8 mouse cellular contexts compared by ENCODE assay signal in the genomic region with DNA sequence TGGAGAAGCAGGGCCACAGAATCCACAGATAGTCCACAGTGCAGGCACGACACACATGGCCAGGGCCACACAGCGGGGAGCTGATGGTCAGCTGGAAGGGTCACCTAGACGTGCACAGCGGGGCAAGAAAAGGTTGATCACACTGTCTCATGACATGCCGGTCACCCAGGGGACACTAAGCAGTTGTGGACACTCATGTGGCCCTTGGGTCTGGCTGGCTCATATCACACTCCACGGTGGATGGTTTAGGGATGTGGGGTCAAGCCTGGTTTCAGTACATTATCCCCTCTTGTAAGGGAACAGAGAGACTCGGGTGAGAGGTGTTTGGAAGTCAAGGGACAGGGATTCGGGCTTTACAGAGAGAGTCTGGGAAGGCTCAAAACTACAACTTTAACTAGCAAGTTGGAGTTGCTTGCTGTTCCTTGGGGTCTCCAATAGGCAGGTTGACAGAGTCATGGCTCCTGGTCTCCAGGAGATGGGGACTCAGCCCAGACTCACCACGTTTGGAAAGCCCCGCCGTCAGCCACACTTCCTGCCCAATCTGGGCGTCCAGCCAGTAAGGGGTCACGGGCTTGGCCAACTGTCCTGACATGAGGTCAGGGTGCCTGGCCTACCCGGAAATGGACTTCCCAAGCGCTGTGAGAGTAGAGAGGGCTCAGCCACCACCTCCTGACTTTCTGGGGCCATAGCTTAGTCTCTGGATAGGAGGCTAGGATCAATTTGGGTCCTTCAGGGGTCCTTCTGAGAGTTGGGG. TPM values are rescaled to one million over a fixed set of nuclear protein-coding genes. Genes with fewer than 3 reads are reported as not detected.
DNase-seq lines count a peak whose midpoint lies in the region; ATAC-seq and TF ChIP-seq lines count a peak whose summit lies in the region.

No protein-coding gene starts in this region.

- H3K4me2 ChIP-seq in liver, embryonic 14.5 days (ENCODE audit: low read depth), result no peak overlapping the region
- no peak overlapping the region for H3K4me2 ChIP-seq in stomach, postnatal 0 days (replicated peaks; ENCODE audit: low read depth)

- no peaks in the 10 kb centered on the region for H3K9me3 ChIP-seq in liver, embryonic 14.5 days (ENCODE audit: control insufficient read depth, low read length)
- H3K9me3 ChIP-seq in stomach, postnatal 0 days (ENCODE audit: control insufficient read depth, low read length), result no peaks in the 10 kb centered on the region

- no peaks in the 10 kb centered on the region for H3K79me2 ChIP-seq in heart, adult 2 months (replicated peaks; ENCODE audit: control insufficient read depth, insufficient read depth, low read length)

- TF ChIP-seq POLR2A in heart, adult 2 months (IDR thresholded peaks at IDR 0.05; ENCODE audit: insufficient read depth, low read depth, low read length), result no peak

- ATAC-seq in liver, embryonic 14.5 days (ENCODE audit: insufficient read depth), result peak; percentile 53; the same call in 1 of the 2 replicates
- no peak for ATAC-seq in stomach, postnatal 0 days (ENCODE audit: low FRiP score, low TSS enrichment)

- H3K36me3 ChIP-seq in heart, adult 2 months (ENCODE audit: control insufficient read depth, insufficient read depth, low read length), result no peaks in the 10 kb centered on the region
- no peaks in the 10 kb centered on the region for H3K36me3 ChIP-seq in liver, embryonic 14.5 days (replicated peaks; ENCODE audit: control insufficient read depth, insufficient read depth, low read depth)
- no peaks in the 10 kb centered on the region; the same call in 1 of the 2 replicates for H3K36me3 ChIP-seq in stomach, postnatal 0 days (ENCODE audit: control insufficient read depth, insufficient read depth, low read length)

- WGBS in heart, adult 2 months, result 47% methylated on average over 15 of the region's 15 CpGs
- WGBS in liver, embryonic 14.5 days (ENCODE audit: insufficient replicate concordance), result 51% methylated on average over 15 of the region's 15 CpGs
- 74% methylated on average over 15 of the region's 15 CpGs for WGBS in stomach, postnatal 0 days

- peaks cover 11% of the 10 kb centered on the region for H3K4me1 ChIP-seq in heart, adult 2 months (ENCODE audit: control insufficient read depth, insufficient read depth, low read length)
- peaks cover 0 to 9% of the 10 kb centered on the region in 2 experiments; a peak in 1 of 4 replicates for H3K4me1 ChIP-seq in liver, embryonic 14.5 days (replicated peaks; ENCODE audit: control insufficient read depth in 2 of 2, insufficient read depth in 2 of 2, low read length in 1 of 2)
- H3K4me1 ChIP-seq in stomach, postnatal 0 days (replicated peaks; ENCODE audit: control insufficient read depth, insufficient read depth), result no peaks in the 10 kb centered on the region

- intact Hi-C loops in heart, adult 2 months (cut with DNase I), result loop anchor here (5.0 kb wide), 1 partner anchor 160 kb away; no protein-coding TSS in a partner anchor
- intact Hi-C loops in left cerebral cortex, adult 2 months (cut with DNase I), result no loop called here

- TF ChIP-seq CTCF in heart, adult 2 months (IDR thresholded peaks at IDR 0.05), result 0 out of 2 replicates have a peak, but pooled peaks have one; percentile 21
- no peak for TF ChIP-seq CTCF in liver, embryonic 14.5 days (IDR thresholded peaks at IDR 0.05; ENCODE audit: low read depth)
- 0 out of 2 replicates have a peak, but pooled peaks have one; percentile 7 for TF ChIP-seq CTCF in stomach, postnatal 0 days (IDR thresholded peaks at IDR 0.05; ENCODE audit: low read depth)
- no peak for TF ChIP-seq CTCF in left cerebral cortex, adult 2 months (IDR thresholded peaks at IDR 0.05)

- peak overlapping the region; percentile 23; the same call in 1 of the 2 replicates for H3K27ac ChIP-seq in heart, adult 2 months
- no peak overlapping the region for H3K27ac ChIP-seq in liver, embryonic 14.5 days
- H3K27ac ChIP-seq in stomach, postnatal 0 days (replicated peaks), result no peak overlapping the region
- H3K27ac ChIP-seq in left cerebral cortex, adult 2 months, result no peak overlapping the region

- DNase-seq in 3T3-L1 (ENCODE audit: low read depth, low spot score), result peak; percentile 69
- peak; percentile 46 for DNase-seq in Muller cell, postnatal 12 days (ENCODE audit: inconsistent ontology term)
- peak; percentile 84 to 87 for DNase-seq in heart, adult 2 months
- peak in 1 of 3 experiments; percentile 14 for DNase-seq in liver, embryonic 14.5 days (ENCODE audit: low read depth in 3 of 3, low spot score in 3 of 3)
- peak; percentile 24 for DNase-seq in stomach, postnatal 0 days (ENCODE audit: low spot score)
- no peak for DNase-seq in retina, embryonic 14.5 days (ENCODE audit: low spot score)
- DNase-seq in left cerebral cortex, adult 2 months (ENCODE audit: extremely low spot score in 1 of 2, low spot score in 2 of 2), result no peak
- DNase-seq in urinary bladder, postnatal 10 days (ENCODE audit: low spot score), result no peak

- no peak overlapping the region for H3K9ac ChIP-seq in heart, adult 2 months (ENCODE audit: low read depth, low read length)
- no peak overlapping the region for H3K9ac ChIP-seq in liver, embryonic 14.5 days (replicated peaks)
- H3K9ac ChIP-seq in stomach, postnatal 0 days (ENCODE audit: low read length), result no peak overlapping the region

- no peaks in the 10 kb centered on the region for H3K27me3 ChIP-seq in heart, adult 2 months (ENCODE audit: control insufficient read depth, insufficient read depth, low read length)
- H3K27me3 ChIP-seq in liver, embryonic 14.5 days (ENCODE audit: control insufficient read depth, insufficient read depth, low read length), result no peaks in the 10 kb centered on the region
- H3K27me3 ChIP-seq in stomach, postnatal 0 days (ENCODE audit: control insufficient read depth, insufficient read depth, low read length), result no peaks in the 10 kb centered on the region

- 0 out of 2 replicates have a peak, but pooled peaks have one; percentile 41 for TF ChIP-seq EP300 in heart, adult 2 months (IDR thresholded peaks at IDR 0.05; ENCODE audit: insufficient read depth, low read depth, low read length)
- no peak for TF ChIP-seq EP300 in liver, embryonic 14.5 days (IDR thresholded peaks at IDR 0.05; ENCODE audit: low read depth)
- TF ChIP-seq EP300 in stomach, postnatal 0 days (optimal IDR thresholded peaks at IDR 0.05), result no peak

- H3K4me3 ChIP-seq in heart, adult 2 months, result no peak overlapping the region
- no peak overlapping the region for H3K4me3 ChIP-seq in liver, embryonic 14.5 days (ENCODE audit: insufficient read depth in 1 of 2, low read depth in 2 of 2, low read length in 2 of 2)
- H3K4me3 ChIP-seq in stomach, postnatal 0 days (ENCODE audit: low read depth, low read length), result no peak overlapping the region
- H3K4me3 ChIP-seq in left cerebral cortex, adult 2 months, result no peak overlapping the region

RNA-seq across cellular contexts. Expression of a gene that starts 20.4 kb away (rescaled TPM):
- total RNA-seq in heart, adult 2 months (2021), result 10 to 100 TPM; 19.6 to 20.7 TPM
- polyA plus RNA-seq in heart, adult 2 months (2012; rRNA removed), result 13.2 and 14.2 TPM in 2 replicates
- 0.37 and 0.39 TPM in 2 replicates for polyA plus RNA-seq in liver, embryonic 14.5 days (2012; rRNA removed)
- polyA plus RNA-seq in liver, embryonic 14.5 days (2014; fragmentation: Nextera tagmentation; extraction: Ambion mirVana), result 1.2 and 1.5 TPM in 2 replicates
- 56.5 and 60.4 TPM in 2 replicates for polyA plus RNA-seq in stomach, postnatal 0 days (2015; fragmentation: Nextera tagmentation; extraction: Ambion mirVana)
- 10 to 100 TPM; 52.1 to 53.0 TPM for total RNA-seq in left cerebral cortex, adult 2 months (2021)

Comparison
In these comparisons a context has a peak if more than half of its experiments do, and no peak if none do; other contexts are left out.
1. DNase-seq: peak in 3T3-L1 (single experiment), Muller cell, postnatal 12 days (single experiment), heart, adult 2 months (2 of 2) and stomach, postnatal 0 days (single experiment); none in retina, embryonic 14.5 days (single experiment), left cerebral cortex, adult 2 months (0 of 2) and urinary bladder, postnatal 10 days (single experiment).
2. CTCF ChIP-seq: peak in heart, adult 2 months (single experiment) and stomach, postnatal 0 days (single experiment); none in liver, embryonic 14.5 days (single experiment) and left cerebral cortex, adult 2 months (single experiment).